Mouse (Mus musculus) G1E (cell line): ENCODE measurements around the gene Gm28047.

Experiments used
- CTCF ChIP-seq: IDR thresholded peaks from 2 replicates; pipeline ENCODE4 v1.5.1; 2012; ENCODE audit warnings: low read depth, low read length, inconsistent platforms, mixed read lengths
- GATA1 ChIP-seq: IDR thresholded peaks from 2 replicates; pipeline ENCODE4 v1.6.1; 2012; ENCODE audit warnings: borderline replicate concordance, low read length, inconsistent platforms, mixed read lengths
- TAL1 ChIP-seq: conservative IDR thresholded peaks from 2 replicates; pipeline ENCODE4 v1.6.1; 2012; ENCODE audit warnings: low read depth, low read length, inconsistent platforms, mixed read lengths

DNA sequence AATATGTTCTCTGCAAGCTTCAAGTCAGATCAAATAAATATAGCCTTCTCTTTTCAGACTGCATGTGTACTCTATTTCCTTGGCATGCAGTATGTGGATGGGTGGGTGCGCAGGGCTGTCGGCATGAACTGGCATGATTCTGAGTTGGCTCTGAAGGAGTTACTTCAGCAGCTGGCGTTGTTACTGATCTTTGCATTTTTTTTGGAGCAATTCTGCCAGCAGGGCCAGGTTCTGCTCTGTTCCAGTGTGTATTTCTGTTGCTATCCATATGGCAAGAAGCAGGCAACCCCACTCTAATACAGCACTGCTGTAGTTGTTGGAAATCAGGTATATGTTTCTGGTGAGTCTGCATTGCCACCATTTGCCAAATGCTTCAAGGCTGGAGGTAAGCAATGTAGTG is 10.9 kb upstream of the Gm28047 start:
- no peak for TF ChIP-seq CTCF
- no peak for TF ChIP-seq GATA1
- TF ChIP-seq TAL1 = no peak
